Mouse (Mus musculus): Measurements from ENCODE around the gene Padi1.

DNA sequence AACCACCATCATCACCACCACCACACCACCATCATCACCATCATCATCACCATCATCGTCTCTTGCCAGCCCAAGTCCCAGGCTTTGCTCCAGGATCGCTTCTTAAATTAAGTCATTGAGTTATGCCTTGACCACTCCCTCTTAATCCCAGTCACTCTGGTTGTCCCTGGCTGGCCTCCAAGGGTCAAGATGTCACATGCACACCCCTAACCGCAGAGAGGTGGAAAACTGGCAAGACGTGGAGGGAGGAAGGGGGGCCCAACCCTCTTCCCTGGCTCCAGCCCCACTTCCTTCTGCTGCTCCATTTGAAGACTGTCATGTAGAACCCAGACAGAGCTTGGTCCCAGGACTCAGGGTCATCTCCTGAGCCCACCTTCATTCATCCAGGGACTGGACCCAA is 587 bp downstream of the Padi1 start:
- TF ChIP-seq CTCF (IDR thresholded peaks at IDR 0.05; ENCODE audit: extremely low read depth, insufficient read depth, insufficient read length, insufficient replicate concordance) (no peak), POLR2A (IDR thresholded peaks at IDR 0.05; ENCODE audit: low read depth, low read length) (no peak)

All from spleen, adult 2 months (tissue).